Mouse (Mus musculus): ENCODE measurements at regions not wholly inside any gene's neighbourhood (a gene's known extent, or its start where the extent isn't known, plus 50 kb on each side); places are given as distances from the start of the nearest gene placed in this dataset.

- no peak for DNase-seq
- intact Hi-C loops (cut with DNase I), result no loop called here
These were observed 350.7 kb upstream of the Rasa1 start for GRCm38 (mm10) chr13:85639376-85640229.

- DNase-seq, result peak; percentile 3 to 4
- intact Hi-C loops (cut with DNase I), result no loop called here
These were observed 340.7 kb upstream of the Rasa1 start for GRCm38 (mm10) chr13:85629506-85630175.

Data from heart, postnatal 36 days (tissue).